Mouse (Mus musculus): ENCODE results near the gene Gm7137.
"Not testable (repeated sequence)": the region's sequence is repeated elsewhere in the genome, so short reads cannot be mapped to it uniquely, and the experiment has no call there.

The Gm7137 gene

DNA sequence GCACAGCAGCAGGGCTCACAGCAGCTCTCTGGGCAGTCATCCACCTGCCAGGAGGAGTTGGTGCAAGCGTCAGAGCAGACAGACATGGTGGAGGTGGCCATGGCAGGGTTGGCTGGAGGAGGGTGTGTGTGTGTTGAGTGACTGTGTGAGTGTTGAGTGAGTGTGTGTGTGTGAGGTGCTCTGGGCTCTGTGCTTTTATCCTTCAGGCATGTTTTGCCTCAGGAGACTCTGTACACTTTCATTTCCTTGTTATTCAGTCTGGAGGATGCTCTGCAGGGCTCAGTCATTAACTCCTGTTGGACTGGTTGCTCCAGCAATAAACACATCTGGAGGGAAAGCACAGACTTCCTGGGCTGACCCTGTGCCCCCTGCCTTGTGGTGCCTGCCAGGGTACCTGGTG lies 36.7 kb downstream of the Gm7137 start, which contains the start of gene Gm9736:
Gene Gm9736 (minus strand): TSS at position 101 of the 400 bp plus-strand sequence.
- DNase-seq, result not testable (repeated sequence)

- not testable (repeated sequence) for DNase-seq
Observed at GRCm38 (mm10) chr10:77750686-77751085, 37.3 kb downstream of the Gm7137 start.

GRCm38 (mm10) chr10:77741924-77742688 lies 45.9 kb downstream of the Gm7137 start, which contains the start of gene Gm18596:
Gene Gm18596 (minus strand): TSS chr10:77742638.
- DNase-seq, result not testable (repeated sequence)

DNA sequence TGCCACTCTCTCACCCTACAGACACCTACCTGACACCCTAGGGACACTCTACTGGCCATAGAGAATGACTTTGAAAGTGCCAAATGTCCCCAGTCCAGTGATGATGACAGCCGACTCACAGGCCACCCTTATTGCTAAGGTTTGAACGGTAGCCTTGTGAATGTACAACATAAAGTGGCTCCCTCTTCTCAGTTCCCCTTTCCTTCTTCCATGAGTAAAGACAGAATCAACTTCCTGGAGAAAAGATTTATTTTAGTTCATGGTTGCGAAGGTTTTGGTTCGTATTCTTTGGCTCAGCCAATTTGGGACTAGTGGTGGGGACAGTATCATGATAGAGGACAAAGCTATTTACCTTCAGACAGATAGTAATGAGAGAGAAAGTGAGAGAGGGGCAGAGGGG lies 49.1 kb downstream of the Gm7137 start:
- DNase-seq, result no peak

Measured in liver (tissue).